Mouse (Mus musculus) CD4-positive, CD25-positive, alpha-beta regulatory T cell, adult 4 months (primary cell): ENCODE results near the gene Josd1. TPM values are rescaled to one million over a fixed set of nuclear protein-coding genes. Genes with fewer than 3 reads are reported as not detected.
"Not testable (repeated sequence)": the region's sequence is repeated elsewhere in the genome, so short reads cannot be mapped to it uniquely, and the experiment has no call there.

Source experiments
- ATAC-seq: one replicate; pipeline ENCODE4 v1.8.0; 2017
- polyA plus RNA-seq, 2 experiments: library from polyadenylated mRNA; unstranded; fragments of 100-300 nt; shearing (Covaris generic); gene quantifications; one replicate each; pipeline ENCODE4 v1.2.1; 2017

Josd1 gene
- polyA plus RNA-seq, 2 experiments from 2014 or later = 4.2 to 6.8 TPM

DNA sequence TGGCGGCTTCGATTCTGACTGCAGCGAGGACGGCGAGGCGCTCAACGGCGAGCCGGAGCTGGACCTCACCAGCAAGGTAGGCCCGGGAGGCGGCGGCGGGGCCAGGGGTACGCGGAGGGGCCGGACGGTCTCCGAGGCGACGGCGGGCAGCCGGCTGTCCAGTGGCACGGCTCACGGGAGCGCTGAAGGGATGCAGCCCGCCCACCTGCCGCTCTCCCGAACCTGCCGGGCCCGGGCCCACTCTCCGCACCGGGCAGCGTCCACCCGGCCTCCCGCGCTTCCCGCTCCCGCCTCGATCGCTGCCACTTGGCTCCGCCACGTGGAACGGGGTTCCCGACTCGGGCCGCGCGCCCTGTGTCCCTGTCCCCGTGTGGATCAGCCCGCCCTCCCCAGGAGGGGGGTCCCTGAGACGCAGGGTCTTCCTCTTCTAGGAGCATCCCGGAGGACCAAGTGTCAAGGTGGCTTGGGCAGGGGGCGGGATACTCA is 3.3 kb upstream of the Josd1 start:
- ATAC-seq = no peak

DNA sequence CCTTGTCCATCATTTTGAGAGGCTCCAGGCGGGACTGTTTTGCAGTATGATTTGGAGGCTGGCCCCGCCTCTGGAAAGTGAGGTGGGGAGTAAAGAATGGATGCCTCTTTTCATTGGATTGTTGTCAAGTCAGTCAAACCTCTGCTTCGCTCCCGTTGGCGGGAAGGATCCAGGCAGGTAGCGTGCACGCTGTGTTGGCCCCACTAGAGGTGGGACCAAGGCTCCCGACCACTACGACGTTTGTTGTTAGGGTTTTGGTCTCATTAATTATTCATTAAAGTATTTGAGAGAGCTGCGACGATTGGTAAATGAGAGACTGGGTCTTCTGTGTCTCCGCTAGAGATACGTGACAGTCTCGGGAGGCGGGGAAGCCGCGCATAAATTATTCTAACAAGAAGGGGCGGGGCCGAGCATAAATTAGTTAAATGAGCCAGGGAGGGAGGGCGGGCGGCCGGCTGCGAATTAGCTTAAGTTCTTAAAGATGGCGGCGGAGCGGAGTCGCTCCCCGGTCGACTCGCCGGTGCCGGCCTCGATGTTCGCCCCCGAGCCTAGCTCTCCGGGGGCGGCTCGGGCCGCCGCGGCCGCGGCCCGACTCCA is 2.8 kb upstream of the Josd1 start, which contains the start of gene Gtpbp1:
TSS of gene Gtpbp1 (plus strand) at position 420 of the 597 bp plus-strand sequence.
- ATAC-seq = peak; percentile 81

DNA sequence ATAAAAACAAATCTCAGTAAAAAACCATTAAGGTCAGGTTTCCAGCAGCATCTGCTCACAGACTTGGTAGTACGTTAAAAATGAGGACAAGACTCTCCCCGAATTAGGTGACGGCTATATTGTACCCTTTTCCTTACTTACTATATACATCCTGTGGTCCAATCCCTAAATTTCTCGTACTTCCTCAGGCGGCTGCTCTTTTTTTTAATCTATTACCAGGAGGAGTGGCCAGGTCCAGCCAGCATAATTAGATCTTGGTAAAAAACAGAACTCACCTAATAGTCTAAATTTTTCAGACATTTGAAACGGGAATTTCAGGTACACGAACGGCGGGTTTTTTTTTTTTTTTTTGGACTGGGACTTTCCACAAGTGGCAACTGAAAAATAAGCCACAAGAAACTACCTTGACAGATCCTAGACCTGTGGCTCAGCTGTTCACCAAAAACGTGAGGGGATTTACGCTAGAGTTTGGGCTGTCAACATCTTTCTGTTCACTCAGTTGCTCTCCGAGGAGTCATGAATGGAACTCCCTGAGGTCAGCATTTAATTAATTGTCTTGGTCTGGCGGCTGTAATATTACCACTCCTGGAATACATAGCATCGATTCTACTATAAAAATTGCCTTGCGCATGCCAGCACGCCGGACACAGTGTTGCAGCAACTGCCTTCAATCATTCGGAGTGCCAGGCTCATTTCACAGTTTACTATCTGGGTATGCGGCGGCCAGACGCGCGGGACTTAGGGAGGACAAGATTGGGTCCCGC is 2.1 kb upstream of the Josd1 start:
- peak; percentile 4 for ATAC-seq

DNA sequence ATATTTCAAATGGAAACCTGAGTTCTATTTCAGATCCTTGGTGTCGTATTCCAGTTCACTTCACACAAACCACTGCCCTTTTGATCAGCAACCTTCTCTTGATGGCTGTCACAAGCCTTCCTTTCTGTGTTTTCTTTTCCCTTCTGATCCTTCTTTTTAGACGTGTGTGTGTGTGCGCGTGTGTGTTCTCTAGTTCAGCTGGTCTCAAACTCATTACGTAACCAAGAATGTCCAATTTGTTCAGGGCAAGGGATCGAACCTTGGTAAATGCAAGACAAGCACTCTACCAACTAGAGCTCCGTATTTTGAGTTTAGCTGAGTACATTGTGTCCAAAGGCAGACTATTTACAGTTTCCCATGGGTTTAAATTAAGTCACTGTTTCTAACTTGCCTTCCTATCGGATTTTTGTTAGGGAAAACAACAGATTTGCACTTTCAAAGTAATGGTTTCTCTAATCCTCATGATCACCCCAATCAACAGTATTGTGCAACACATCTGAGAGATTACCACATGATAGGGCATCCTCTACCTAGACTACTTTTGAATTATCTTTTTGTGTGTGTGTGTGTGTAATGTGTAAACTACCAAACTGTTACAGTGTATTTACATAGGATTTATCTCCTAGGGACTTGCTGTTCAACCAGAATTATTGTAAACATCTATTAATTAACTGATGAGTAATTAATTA is 693 bp upstream of the Josd1 start:
- no peak for ATAC-seq

DNA sequence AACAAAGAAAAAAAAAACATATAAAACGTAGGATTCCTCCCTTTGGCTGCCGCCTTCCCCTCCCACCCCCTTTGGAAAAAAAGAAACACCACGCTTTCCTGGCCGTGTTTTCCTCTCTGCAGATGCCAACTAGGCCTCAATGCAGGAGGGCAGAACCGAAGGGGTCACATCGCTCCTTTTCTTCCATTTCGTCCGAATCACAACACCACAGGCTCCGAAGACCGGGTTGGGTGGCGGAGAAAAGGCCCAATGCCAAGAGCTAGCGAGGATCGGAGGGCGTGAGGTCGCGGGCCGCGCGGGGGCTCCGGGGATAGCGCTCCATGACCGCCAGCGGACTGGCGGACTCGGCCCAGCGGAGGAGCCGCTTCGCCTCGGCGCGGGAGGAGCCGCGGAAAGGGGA is 544 bp downstream of the Josd1 start:
- ATAC-seq = no peak

DNA sequence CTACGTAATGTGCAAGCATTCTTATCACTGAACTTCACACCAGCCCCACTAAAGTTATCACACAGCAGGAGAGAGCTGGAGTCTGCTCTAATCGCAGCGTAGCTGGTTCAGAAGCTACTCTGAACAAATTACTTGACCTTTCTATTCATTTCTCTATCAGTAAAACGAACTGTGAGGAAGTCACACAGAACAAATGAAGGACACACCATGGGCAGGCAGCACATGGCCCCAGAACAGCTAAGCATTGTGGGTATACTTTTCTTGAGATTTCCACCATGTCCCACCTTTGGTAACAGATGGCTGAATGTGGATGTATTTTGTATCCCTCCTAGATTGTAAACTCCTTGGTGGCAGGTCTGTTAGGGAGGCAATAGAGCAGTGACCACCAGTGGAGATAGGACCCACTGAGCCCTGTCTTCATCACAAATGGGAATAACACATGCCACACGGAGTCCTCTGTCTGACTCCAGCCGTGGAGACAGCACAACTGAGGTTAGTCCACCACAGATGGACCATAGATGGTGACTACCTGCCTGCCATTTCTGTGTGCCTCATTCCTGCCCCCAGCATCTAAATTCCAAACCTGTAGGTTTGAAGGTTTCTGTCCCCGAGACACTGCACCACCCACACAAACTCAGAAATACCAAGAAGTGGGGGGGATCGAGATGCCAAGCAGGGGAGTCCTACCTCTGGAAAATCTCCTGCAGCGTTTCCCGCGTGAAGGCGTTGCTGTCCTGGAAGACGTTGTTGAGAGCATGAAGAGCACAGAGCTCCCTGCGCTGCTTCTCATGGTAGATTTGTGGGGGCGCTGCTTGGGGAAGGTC is 1.5 kb downstream of the Josd1 start:
- no peak for ATAC-seq

DNA sequence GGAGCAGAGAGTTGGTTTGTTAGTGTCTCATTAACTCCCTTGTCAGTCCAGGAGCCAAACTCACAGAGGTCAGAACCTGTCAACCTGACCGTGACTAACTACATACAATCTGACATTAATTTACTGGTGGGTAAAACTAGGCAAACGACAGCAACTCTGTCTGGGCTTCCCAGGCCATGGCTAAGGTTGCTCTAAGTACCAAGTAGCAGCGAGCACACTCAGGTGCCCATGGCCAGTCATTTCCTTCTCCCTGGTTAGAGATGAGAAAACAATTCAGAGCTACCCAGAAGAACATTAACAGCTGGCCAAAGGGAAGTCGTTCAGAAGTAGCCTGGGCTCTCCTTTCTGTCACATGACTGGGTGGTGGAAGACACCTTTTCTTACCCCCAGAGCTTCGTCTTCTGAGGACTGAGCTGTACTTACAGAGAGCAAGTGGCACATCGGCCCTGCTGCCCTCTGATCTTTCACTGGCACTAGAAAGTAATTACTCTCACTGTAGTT is 2.5 kb downstream of the Josd1 start:
- no peak for ATAC-seq

DNA sequence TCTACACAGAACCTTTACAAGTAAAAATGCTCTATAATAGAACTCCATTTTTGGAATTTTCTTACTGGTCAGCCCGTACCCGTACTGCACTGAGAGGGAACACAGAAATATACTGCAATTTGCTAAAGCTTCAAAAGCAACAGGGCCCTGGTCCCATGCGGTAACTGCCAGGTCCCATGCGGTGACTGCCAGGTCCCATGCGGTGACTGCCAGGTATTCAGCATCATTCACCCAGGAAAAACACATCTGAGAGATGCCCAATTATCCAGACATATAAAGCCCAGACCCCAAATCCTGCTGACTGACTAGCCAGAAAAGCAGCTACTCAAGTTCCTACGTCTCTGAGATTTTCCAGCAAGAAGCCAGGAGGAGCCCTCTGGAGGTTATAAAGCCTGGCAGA is 3.1 kb downstream of the Josd1 start:
- no peak for ATAC-seq

DNA sequence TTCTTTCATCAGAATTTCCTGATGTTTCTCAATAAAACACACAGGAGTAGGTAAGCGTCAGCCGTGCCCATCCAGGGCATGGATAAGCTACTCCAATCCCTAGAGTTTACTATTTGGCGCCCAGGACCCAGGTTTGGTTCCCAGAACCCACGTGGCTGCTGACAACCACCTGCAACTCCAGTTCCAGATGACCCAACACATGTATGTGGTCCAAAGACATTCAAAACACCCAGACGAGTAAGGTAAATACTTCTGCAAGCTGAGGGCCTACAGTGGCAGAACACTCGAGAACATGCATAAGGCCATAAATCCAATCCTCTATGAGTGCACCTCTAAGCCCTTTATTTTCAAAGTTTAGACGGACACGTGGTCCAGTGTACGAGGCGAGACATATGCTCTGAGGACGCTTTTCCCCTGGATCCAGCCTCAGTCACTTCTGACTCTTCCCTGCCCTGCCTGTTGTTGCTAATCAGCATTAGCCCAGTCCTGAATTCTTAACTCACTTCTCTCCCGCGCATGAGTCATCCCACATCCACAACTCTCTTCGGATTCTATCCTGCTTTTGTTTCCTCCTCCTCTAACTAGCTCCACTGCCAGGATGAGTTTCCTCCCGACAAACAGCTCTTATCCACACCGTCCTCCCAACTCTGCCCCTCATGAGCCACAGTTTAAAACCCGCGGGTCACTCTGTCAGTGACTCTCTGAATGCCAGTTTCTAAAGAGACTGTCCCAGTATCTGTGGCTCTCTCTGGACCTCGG is 3.8 kb downstream of the Josd1 start:
- no peak for ATAC-seq

DNA sequence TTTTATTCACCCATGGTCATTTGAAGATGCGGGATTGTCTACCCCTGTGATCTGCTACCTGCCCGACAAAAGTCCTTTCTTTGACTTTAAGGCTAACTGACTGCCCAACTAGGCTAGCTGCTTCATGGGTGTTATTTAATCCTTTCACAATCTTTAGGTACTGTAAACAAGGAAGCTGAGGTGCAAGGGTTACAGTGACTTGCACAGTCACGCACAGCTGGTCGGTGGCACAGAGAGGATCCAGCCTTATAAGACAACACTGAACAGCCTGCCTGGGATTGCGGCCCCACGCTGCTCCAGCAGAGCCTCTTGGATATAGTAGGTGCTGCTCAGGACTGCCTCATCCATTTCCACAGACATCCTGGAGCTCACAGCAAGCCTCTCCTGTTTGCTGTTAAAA is 4.6 kb downstream of the Josd1 start:
- no peak for ATAC-seq

DNA sequence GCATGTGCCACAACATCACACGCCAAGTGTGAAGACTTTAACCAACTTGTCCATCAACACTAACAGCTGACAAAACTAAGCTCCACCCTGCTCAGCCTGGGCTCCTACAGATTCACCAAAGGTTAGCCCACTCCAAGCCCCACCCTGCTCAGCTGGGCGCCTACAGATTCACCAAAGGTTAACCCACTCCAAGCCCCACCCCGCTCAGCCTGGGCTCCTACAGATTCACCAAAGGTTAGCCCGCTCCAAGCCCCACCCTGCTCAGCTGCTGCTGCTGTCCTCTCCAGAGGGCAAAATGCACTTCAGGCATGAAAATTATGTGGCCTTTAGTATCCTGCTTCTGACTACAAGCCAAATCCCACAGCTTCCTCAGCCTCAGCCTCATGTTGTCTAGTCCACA is 5.7 kb downstream of the Josd1 start:
- no peak for ATAC-seq

DNA sequence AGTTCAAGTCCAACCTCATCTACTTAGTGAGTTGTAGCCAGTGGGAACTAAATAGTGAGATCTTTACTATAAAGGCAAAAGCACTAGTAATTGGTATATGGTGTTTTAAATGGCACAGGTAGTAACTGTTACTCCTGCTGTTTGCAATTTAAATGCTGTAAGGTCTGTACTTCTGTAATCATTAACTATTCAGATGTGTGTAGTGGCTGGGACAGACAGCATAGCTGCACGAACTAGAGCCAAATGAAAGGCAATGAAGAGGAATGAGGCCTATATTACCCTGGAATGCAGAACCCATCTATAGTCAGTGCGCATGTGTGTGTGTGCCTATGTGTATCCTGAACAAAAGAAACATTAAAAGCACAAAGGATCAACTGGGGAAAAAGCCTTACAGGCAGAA is 9.8 kb downstream of the Josd1 start:
- no peak for ATAC-seq

DNA sequence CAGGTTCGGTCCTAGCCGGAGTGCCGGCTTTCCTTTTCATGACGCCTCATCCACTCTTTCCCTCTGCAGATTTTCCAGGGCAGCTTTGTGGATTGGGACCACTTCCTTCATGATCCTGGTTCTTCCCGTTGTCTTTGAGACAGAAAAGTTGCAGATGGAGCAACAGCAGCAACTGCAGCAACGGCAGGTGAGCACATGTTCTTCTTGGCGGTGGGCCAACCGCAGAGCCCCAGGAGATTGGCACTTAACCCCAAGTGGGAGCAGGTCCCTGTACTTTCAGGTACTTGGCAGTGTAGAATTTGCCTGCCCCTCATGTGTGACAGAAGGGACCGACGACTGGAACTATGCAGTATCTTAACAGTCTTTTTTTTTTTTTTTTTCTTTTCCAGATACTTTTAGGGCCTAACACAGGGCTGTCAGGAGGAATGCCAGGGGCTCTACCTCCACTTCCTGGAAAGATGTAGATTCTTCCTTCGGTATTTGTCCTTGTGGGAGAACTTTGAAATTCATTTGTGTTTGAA is 15.8 kb downstream of the Josd1 start:
- not testable (repeated sequence) for ATAC-seq

DNA sequence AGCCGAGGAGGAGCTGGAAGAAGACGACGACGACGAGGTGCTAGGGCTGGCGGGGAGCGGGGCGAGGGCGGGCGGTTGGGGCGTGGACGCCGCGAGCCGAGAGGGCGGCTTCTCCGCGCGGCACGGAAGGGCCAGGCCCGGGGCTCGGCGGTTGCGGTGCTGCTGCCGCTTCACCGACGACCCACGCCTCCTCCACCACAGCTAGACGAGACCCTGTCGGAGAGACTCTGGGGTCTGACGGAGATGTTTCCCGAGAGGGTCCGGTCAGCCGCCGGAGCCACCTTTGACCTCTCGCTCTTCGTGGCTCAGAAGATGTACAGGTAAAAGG is 16.8 kb downstream of the Josd1 start:
- no peak for ATAC-seq

DNA sequence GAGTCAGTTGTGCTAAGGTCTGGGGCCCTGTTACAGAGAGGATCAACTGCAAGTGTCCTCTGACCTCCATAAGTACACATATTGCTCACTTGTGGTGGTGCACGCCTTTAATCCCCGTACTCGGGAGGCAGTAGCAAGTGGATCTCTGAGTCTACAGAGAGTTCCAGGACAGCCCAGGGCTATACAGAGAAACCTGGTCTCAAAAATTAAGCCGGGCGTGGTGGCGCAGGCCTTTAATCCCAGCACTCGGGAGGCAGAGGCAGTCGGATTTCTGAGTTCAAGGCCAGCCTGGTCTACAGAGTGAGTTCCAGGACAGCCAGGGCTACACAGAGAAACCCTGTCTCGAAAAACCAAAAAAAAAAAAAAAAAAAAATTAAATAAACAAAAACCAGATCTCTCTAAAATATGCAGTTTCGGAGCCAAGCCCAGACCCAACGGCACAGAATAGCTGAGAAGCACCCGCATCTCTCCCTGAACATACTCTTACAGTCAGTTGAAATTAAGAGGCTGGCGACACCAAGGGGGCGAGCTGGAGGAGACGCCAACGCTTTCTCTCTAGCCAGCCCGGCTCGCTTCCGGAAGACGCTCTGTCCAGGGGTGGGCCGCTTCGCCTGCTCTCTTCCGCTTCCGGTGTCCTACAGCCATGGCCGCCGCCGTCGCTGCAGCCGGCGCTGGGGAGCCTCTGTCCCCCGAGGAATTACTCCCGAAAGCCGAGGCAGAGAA is 17.3 kb downstream of the Josd1 start, which contains the start of gene Tomm22:
TSS of gene Tomm22 (plus strand) at position 613 of the 723 bp plus-strand sequence.
- ATAC-seq = peak; percentile 97

DNA sequence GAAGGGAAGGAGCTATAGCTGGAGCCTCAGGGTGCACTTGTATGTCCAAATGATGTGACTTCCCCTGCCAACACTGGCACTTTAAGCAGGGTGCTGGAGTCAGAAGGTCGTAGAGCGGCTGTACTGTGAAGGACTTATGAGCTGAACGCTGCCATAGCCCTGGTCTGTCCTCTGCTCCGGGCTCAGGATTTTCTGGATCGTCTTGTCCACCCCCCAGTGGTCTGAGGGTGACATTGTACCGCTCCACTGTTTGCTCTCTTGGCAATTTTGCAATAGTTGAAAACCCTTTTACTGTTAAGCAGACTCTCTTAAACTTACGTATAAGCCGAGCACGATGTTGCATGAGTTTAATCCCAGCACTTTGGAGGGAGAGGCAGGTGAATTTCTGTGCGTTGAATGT is 18.5 kb downstream of the Josd1 start:
- ATAC-seq = no peak

DNA sequence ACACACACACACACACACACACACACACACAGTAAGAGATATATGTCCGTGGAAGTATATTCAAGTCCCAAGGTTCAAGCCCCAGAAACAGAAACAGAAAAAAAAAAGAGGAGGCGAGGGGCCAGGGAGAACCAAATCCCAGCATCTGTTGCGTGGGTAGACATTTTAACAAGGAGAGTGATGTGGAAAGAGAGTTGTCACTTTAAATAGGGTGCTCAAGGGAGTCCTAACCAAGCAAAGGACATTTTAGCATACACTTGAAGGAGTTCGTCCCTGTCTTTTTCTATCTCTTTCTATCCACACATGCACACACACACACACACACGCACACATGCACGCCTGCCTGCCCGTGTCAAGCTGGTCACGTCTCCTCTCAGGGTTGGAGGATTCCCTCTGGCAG is 23.1 kb downstream of the Josd1 start:
- no peak for ATAC-seq

DNA sequence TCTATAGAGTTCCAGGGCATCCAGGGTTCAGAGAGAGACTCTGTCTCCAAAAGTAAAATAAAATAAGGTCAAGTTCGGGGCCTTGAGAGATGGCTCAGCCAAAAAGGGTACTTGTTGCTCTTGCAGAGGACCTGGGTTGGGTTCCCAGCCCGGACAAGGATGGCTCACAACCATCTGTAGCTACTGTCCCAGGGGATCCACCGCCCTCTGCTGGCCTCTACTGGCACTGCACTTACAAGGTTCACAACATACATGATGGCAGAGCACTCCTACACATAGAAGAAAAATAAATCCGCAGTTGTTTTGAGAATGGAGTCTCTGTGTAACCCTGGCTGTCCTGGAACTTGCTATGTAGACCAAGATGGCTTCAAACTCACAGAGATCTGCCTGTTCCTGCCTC is 25.9 kb downstream of the Josd1 start:
- no peak for ATAC-seq

DNA sequence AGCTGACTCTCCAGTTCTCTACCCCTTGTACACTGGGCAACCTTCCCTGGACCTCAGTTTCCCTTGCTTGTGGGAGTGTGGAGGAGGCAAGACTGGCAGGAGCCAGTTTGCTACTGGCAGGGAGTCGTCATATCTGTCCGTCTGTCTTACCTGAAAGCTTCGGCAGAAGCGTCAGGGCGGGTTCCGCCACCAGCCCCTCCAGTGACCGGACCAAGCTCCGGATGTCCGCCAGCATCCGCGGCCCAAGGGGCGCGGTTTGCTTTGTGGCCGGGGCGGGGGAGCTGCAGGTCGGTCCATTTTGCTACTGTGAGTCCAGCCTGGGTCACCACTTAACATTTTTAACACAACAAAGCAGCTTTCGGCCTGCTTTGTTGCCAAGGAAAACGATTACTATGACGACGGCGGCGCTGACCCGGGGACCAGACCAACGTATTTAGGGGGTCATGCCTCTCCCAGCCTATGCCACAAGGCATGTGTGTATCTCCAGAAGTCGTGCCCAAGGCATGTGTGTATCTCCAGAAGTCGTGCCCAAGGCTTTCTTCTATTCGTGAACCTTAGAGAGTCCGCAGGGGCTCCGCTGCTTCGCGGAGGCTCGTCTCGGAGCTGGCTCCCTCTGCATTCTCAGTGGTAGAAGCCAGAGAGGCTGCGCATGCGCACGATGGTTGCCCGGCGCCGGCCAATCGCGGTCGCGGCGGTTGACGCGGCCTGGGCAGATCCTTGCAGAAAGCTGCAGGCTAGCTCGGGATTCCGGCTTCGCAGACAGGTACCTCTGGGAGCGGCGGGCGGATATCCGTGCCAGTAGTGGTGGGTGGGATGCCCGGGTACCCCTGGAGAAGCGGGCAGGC is 29.0 kb downstream of the Josd1 start, which contains the start of the genes Fam227a and Cby1:
TSS of gene Fam227a (minus strand) at position 426 of the 845 bp plus-strand sequence.
TSS of gene Cby1 (plus strand) at position 669 of the 845 bp plus-strand sequence.
- ATAC-seq = peak; percentile 89
